Mouse (Mus musculus): ENCODE results near the gene Itgae. TPM values are rescaled to one million over a fixed set of nuclear protein-coding genes. Genes with fewer than 3 reads are reported as not detected.

Gene Itgae
- total RNA-seq, 2 experiments from 2014 or later = 0.19 to 0.22 TPM

DNA sequence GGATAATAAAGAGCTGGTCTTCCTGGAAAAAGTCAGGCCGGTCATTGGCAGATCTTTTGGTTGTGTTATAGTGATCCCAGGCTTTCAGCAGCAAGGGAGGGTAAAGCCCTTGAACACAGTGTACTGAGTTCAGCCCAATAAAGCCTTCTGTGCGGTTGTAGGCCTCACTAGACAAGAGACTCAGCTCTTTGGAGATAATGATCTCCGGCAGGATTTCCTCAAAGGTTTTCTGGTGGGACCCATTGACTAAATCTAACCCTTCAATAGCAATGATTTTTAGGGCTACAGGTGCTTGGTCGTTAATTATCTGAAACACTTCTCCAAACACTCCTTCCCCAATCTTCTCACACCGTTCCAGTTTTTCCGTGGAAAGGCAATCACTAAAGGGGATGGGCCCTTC is 46.2 kb downstream of the Itgae start:
- intact Hi-C loops (cut with DNase I) = loop anchor here (10.0 kb wide), 2 partner anchors 148 to 1238 kb away; no protein-coding TSS in a partner anchor
- DNase-seq (ENCODE audit: extremely low spot score in 1 of 2, low spot score in 2 of 2) = no peak

DNA sequence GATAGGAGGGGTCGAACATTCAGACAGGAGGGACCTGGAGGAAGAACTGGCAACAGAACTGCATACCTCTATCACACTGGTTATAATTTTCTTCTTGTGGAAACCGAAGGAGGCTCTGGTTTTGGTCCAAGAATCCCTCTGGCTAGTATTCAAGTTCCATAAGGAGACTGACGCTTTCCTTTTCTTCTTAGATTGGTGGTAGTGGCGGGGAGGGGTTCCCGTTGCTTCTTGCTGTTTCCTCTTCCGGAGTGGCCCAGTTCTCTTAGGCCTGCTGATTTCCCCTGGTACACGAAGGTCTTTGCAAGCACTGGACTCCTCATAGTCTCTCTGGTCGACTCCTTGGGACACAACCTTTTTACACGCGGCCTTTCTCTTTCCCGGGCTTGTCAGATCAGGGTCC is 46.7 kb downstream of the Itgae start:
- no peak for DNase-seq (ENCODE audit: extremely low spot score in 1 of 2, low spot score in 2 of 2)
- intact Hi-C loops (cut with DNase I) = loop anchor here (10.0 kb wide), 2 partner anchors 148 to 1238 kb away; no protein-coding TSS in a partner anchor

DNA sequence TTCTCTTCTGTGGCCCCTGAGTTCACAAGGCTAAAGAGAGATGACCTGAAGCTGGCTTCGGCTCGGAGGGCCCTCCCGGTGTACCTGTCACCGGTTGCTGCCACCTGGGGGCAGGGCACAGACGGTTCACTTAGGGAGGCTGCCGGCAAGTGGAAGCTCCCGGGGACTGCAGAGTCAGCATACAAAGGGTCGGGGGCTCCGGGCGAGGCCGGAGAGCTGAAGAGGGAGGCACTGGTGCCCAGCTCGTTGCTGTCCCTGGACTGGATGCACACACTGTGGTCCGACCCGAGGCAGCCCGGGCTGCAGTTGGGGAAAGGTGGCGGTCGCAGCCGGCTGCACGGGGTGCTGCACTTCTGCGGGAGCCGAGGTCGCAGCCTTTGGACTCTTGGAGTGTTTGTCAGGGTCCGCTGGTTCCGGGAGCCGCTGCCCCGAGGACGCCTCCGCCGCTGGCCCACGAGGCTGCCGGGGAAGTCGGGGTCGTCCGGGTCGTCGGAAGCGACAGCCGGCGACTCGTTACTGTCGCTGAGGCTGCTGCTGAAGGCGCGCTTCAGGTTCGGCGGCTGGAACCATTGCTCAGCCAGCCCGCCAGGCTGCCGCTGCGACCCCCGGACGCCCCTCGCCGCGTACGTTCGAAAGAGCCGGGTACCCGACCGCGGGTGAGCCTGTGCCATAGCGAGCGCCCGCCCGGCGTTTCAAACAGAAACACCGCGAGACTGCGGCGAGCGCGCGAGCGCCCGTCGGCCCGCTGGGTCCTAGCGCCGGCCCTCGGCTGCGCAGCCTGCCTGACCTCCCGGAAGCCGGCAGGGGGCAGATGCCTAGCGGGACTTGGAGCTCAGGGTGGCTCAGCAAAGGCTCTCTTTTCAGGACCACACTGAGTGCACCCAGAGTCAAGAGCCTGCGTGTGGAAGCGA is 47.5 kb downstream of the Itgae start, which contains the start of gene Haspin:
Gene Haspin (minus strand): TSS at position 704 of the 911 bp plus-strand sequence.
- intact Hi-C loops (cut with DNase I) = loop anchor here (10.0 kb wide), 2 partner anchors 147 to 1237 kb away; no protein-coding TSS in a partner anchor
- DNase-seq (ENCODE audit: extremely low spot score in 1 of 2, low spot score in 2 of 2) = peak; percentile 84 to 95

DNA sequence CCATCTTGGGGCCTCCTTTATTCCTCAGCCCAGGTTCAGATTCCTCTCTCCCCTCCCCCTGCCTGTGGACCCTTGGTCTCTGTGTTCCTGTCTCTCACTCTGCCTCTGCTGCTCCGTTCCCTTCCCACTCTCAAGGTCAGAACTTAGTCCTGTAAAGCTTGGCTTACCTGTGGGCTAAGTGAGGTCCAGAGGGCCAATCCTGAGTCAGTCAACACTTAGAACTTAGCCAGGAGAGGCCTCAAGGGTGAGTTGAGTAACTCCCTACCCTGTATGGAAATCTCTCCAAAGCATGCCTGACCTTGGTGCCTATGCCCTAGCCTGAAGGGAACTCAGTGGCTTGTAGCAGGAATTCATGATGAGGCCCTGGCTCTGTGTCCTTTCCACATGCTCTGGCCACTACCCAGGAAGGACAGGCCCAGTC is 53.9 kb downstream of the Itgae start:
- DNase-seq (ENCODE audit: extremely low spot score in 1 of 2, low spot score in 2 of 2) = no peak
- intact Hi-C loops (cut with DNase I) = no loop called here

DNA sequence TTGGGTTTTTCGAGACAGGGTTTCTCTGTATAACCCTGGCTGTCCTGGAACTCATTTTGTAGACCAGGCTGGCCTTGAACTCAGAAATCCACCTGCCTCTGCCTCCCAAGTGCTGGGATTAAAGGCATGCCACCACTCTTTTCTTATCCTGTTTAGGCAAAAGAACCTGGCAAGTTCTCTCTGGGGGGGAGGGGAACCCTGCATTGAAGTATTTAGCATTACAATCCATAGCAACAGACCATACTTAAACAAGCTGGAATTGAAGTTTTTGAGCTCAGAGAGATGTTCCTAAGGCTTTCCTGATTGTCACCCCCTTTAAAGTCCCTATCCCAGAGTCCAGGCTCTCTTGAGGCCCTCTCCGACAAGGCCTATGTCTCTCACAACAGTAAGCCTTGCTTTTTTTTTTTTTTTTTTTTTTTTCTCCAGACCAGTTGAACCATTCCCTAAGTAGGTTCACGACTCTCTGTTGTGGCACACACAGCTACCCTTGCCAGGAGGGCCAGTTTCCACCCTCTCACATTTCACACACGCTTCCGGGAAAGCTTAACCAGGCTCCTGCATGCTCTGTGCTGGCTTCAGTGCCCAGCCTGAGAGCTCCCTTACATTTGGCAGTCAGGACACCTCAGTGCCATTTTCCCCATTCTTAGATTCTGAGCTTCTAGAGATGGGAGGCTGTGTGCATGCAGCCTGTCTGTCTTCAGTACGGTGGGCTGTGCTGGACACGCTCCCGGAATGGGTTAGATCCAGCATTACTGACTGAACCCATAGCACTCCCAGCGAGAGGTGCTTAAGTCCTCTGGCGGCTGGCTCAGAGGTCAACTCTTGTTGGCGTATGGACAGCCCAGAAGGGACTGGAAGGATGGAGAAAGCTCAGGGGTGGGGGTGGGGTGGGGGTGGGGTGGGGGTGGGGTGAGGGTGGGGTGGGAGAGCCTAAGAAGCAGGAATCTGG is 55.9 kb downstream of the Itgae start:
- intact Hi-C loops (cut with DNase I) = no loop called here
- DNase-seq (ENCODE audit: extremely low spot score in 1 of 2, low spot score in 2 of 2) = no peak

DNA sequence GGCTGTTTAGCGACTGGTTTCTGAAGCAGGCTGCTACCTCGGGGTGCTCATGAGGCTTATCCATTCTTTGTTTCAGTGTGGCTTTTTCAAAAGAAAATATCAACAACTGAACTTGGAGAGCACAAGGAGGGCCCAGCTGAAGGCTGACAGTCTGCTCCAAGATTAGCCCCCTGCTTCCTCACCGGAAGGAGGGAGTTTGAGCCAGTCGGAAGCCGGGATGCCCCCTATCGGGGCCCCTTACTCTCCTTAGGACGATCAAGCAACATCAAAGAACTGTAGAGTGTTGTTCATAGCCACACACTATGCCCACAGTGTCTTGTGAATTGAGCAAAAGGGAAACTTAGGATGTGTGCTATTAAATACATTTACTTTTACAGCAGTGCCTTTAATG is 56.6 kb downstream of the Itgae start:
- no peak for DNase-seq (ENCODE audit: extremely low spot score in 1 of 2, low spot score in 2 of 2)
- intact Hi-C loops (cut with DNase I) = no loop called here

DNA sequence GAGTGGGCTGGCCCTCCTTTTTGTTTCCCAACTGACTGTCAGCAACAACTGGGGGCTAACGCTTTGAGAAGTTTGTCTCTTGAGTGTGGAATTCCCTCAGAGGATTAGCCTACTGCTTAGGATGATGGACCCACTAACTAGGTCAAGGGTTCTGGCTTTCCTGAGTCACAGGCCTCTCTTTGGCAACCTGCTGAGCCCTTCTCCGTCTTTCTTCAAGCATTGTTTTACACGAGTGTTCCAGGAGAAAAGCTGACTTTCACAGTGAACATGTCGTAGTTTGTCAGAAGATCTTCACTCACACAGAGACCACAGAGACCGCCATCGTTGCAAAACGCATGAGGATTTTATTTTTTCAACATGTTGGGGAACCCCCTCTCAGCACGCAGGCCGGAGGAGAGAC is 57.8 kb downstream of the Itgae start:
- intact Hi-C loops (cut with DNase I) = no loop called here
- no peak for DNase-seq (ENCODE audit: extremely low spot score in 1 of 2, low spot score in 2 of 2)

DNA sequence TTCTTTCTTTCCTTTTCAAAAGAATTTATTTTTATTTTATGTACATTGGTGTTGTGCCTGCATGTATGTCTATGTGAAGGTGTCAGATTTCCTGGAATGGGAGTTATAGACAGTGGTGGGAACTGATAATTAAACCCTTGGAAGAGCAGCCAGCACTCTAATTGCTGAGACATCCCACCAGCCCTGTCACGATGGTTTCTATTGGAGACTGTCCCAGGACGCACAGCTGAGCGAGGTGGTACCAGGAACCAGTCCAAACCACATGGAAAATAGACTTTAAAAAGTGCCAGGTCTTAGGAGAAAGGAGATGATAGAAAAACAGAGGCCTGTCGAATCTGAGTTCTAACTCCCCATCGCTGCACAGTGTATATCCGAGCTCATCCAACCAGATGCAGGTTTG is 64.7 kb downstream of the Itgae start:
- no peak for DNase-seq (ENCODE audit: extremely low spot score in 1 of 2, low spot score in 2 of 2)
- intact Hi-C loops (cut with DNase I) = no loop called here

DNA sequence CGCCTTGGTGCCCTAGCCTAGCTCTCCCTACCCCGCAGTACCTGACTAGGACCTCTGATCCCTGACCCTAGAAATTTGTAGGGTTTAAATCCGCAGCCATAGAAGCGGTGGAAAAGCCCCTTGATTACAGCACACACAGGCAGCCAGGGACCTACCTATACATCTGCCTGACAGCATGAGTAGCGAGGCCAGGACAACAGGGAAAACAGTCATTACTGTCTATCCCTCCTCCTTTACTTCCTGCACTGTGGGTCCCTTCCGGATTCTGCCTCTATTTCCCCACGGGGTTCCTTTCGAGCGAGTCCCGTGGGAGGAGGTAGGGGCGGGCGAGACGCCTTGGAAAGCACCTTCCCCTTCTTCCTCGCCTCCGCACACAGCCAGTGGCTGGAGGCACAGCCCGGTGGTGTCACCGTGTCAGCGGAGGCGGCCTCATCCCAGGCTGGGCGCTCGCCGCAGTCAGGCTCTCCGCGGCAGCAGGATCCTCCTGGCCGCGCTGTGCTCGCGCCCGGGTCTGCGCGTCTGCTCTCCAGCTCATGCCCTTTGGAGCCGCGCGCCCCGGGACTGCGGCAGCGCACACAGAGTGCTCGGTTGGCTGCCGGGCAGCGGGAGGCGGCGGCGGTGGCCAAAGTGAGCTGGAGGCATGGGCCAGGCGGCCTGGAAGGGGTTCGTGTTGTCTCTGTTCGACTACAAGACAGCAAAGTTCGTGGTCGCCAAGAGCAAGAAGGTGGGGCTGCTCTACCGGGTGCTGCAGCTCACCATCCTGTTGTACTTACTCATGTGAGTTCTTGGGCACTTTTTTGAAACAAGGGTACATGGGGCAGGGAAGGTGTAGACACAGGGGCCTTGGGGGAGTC is 69.8 kb downstream of the Itgae start, which contains the start of gene P2rx5:
Gene P2rx5 (plus strand): TSS at position 465 of the 854 bp plus-strand sequence.
- DNase-seq (ENCODE audit: extremely low spot score in 1 of 2, low spot score in 2 of 2) = peak in 1 of 2 experiments; percentile 57
- intact Hi-C loops (cut with DNase I) = no loop called here

DNA sequence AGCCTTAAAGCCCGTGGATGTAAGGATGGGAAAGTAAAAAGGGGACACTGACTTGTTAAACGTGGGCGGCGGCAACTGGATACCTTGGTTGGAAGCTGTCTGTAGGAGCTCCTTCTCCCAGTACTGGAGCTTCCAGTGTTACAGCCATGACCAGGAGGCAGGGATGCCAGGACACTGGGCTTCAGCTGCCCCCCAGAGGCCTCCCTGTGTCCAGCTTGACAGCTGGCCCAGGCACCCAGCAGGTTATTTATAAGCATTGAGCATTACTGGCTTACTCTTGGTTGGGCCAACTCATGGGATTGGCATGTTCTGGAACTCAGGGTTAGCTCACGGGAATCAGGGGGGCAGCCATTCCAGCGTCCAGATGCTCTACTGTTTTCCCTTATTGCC is 70.4 kb downstream of the Itgae start:
- DNase-seq (ENCODE audit: extremely low spot score in 1 of 2, low spot score in 2 of 2) = no peak
- intact Hi-C loops (cut with DNase I) = no loop called here

DNA sequence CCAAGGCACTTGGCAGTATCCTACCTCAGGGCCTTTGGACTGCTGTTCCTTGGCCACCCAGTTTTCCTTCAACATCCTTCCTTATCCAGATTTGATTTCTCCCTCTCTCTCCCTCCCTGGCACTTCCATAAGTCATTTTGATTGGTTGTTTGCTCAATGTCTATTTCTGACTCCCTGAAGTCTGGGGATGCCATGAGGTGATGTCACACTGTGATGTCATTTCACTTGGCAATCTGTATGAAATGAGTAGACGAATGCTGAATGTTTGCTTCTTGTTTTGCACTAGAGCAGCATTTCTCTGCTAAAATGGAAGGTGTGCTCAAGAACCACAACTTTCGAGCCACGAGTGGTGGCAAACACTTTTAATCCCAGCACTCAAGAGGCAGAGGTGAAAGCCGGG is 71.2 kb downstream of the Itgae start:
- DNase-seq (ENCODE audit: extremely low spot score in 1 of 2, low spot score in 2 of 2) = no peak
- intact Hi-C loops (cut with DNase I) = no loop called here

DNA sequence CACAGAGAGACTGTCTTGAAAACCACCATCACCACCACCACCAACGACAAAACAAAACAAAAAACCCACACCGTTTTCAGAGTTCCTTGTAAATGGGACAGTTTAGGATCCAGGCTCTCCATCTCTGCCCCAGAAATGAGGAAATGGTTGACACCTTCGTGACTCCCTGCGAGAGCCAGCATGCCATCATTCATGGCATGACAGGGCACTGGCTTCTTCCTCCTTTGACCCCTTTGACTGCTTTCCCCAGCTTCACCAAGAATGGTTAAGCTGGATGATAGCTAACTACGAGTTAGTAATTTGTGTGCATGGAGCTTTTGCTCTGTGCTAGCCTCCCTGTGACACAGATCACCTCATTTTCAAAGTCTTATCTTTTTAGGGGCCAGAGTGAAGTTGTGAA is 71.9 kb downstream of the Itgae start:
- intact Hi-C loops (cut with DNase I) = no loop called here
- no peak for DNase-seq (ENCODE audit: extremely low spot score in 1 of 2, low spot score in 2 of 2)

DNA sequence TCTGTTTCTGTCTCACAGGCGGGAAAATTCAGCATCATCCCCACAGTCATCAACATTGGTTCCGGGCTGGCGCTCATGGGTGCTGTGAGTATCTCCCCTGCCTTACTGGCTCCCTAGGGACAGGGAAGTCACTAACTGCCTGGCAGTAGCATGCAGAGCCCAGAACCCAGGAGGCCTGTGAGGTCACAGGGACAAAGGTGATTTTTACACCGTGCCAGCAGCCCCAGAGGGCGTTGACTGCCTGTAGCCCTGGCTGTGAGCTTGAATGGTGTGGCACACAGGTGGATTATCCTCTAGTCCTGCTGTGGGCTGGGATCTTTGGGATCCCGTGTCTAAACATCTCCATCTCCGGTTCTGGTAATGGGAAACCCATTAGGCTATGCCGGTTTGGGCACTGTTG is 77.7 kb downstream of the Itgae start:
- DNase-seq (ENCODE audit: extremely low spot score in 1 of 2, low spot score in 2 of 2) = no peak
- intact Hi-C loops (cut with DNase I) = no loop called here

DNA sequence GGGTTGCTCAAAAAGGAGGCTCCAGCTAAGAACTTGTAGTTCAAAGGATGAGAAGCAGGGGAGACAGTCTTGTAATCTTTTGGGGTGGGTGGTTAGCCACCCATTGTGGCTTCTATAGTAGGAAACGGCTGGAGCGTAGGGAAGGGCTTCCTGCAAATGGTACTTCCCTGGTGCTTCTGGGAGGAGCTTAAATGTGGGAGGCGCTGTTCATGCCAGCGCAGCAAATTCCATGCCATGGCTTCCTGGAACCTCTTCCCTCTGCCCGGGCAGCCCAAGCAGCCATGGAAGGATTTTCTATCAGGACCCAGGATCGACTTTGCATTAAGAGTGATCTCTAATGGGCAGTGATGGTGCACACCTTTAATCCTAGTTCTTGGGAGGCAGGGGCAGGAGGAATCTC is 78.2 kb downstream of the Itgae start:
- no peak for DNase-seq (ENCODE audit: extremely low spot score in 1 of 2, low spot score in 2 of 2)
- intact Hi-C loops (cut with DNase I) = no loop called here

DNA sequence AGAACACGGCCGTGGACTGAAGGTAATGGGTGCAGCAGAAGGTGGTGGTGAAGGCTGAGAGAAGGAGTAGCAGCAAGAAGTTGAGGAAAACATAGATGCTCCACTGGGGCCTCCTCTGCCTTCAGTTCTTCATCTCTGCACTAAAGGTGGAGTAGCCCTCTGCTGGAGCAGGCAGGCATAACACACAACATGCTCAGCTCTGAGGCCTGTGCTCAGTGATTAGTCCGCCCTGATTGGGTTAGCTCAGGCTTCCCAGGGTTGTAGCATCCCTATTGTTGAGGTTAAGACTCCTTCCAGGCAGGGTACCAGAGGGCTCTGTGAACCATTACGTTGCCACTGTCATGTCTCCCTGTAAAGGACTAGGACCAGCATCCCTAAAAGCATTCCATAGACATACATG is 78.8 kb downstream of the Itgae start:
- intact Hi-C loops (cut with DNase I) = no loop called here
- peak in 1 of 2 experiments; percentile 69 for DNase-seq (ENCODE audit: extremely low spot score in 1 of 2, low spot score in 2 of 2)

DNA sequence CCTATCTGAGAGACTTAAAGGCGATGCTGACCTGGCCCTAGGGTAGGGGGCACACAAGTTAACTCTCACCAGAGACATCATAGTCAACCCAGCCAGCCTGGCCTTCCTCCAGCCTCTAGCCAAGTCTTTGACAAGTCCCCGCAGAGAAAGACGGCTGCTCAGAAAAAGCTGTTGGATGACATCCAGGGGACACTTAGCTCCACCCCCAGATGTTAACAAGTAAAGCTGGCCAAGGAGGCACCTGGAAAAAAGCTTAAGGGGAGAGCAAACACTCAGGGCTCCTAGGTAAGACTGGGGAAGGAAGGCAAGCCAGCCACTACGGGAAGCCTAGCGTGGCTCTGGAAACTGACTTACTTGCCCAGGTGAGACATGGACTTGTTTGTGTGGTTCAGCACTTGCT is 81.8 kb downstream of the Itgae start:
- peak in 1 of 2 experiments; percentile 74 for DNase-seq (ENCODE audit: extremely low spot score in 1 of 2, low spot score in 2 of 2)
- intact Hi-C loops (cut with DNase I) = no loop called here

DNA sequence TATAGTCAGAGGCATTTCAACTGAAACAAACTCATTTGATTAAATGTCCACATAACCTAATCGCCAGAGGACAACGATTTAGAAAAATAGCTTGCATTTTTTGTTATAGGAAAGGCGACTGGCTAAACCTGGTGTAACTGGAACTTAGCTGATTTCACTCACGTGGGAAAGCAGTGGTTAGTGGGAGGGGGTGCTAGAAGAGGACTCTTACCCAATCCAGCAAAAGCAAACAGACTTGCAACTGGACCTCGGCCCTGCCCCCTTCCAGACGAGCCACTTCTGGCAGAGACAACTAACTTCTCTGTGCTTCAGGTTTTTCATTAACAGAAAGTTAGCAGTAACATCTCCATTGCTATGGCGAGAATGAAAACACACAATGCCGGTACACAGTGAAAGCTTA is 85.2 kb downstream of the Itgae start:
- no peak for DNase-seq (ENCODE audit: extremely low spot score in 1 of 2, low spot score in 2 of 2)

DNA sequence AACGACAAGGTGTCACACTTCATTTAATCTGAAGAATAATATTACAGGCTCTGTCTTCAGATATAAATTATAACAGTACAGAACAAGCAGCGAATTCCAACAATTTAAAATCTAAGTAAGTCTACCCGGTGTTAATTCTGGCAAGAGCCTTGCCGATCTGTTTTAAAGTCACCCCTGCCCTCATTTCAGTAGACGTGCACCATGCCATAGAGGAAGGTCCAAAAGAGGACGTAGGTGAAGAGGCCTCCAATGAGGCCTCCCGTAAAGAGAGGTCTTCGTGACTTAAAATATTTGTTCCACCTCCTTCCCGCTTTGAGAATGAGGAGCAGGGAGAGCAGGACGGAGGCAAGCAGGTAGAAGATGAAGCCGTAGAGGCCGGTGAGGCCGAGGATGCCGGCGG is 85.8 kb downstream of the Itgae start:
- intact Hi-C loops (cut with DNase I) = no loop called here
- DNase-seq (ENCODE audit: extremely low spot score in 1 of 2, low spot score in 2 of 2) = no peak

More for the DNA sequence above, 85.2 kb downstream of the Itgae start:
- intact Hi-C loops (cut with DNase I) = no loop called here

All from left cerebral cortex, postnatal 10 days (tissue).